Mouse (Mus musculus) small intestine, adult 2 months (tissue): Measurements from ENCODE around the gene Cntrl. TPM values are rescaled to one million over a fixed set of nuclear protein-coding genes. Genes with fewer than 3 reads are reported as not detected.

Experiments used
- H3K27ac ChIP-seq: fragments of 200-500 bp; 2 replicates; pipeline ENCODE4 v1.5.1; 2012; ENCODE audit warnings: low read depth, low read length, control low read depth, inconsistent platforms; ENCODE audit not compliant: insufficient read depth
- H3K27me3 ChIP-seq: fragments of 200-500 bp; 2 replicates; pipeline ENCODE4 v1.6.1; 2012; ENCODE audit warnings: mild to moderate bottlenecking, moderate library complexity, low read length, inconsistent platforms; ENCODE audit not compliant: control insufficient read depth, insufficient read depth
- H3K36me3 ChIP-seq: fragments of 200-500 bp; 2 replicates; pipeline ENCODE4 v1.6.1; 2012; ENCODE audit warnings: mild to moderate bottlenecking, low read length, control low read depth, inconsistent platforms; ENCODE audit not compliant: control insufficient read depth, insufficient read depth
- H3K4me1 ChIP-seq: fragments of 200-500 bp; 2 replicates; pipeline ENCODE4 v1.6.1; 2012; ENCODE audit warnings: low read length, inconsistent platforms, mixed read lengths; ENCODE audit not compliant: control insufficient read depth, insufficient read depth, insufficient read length
- H3K4me3 ChIP-seq: fragments of 200-500 bp; 2 replicates; pipeline ENCODE4 v1.5.1; 2012; ENCODE audit warnings: low read depth, mild to moderate bottlenecking, control low read depth, inconsistent platforms, low read length, moderate library complexity
- CTCF ChIP-seq: fragments of 200-500 bp; IDR thresholded peaks from 2 replicates; pipeline ENCODE4 v1.5.1; 2012; ENCODE audit warnings: low read depth, mild to moderate bottlenecking, control low read depth, inconsistent platforms, low read length, moderate library complexity, mixed read lengths; ENCODE audit not compliant: insufficient replicate concordance, insufficient read length; ENCODE audit errors: extremely low read depth
- POLR2A ChIP-seq: fragments of 200-500 bp; IDR thresholded peaks from 2 replicates; pipeline ENCODE4 v1.6.1; 2012; ENCODE audit warnings: low read depth, mild to moderate bottlenecking, control low read depth, inconsistent platforms, low read length, moderate library complexity
- WGBS: fragments of 180-500 bp; shearing (Covaris S2); methylation state at CpG from one replicate; pipeline ENCODE4 v1.1.7; 2018; 5-methylcytosine and 5-hydroxymethylcytosine counted together
- polyA plus RNA-seq: library from polyadenylated mRNA; depleted of rRNA; stranded (reverse); fragments of >200 nt; gene quantifications from 2 replicates; pipeline ENCODE4 v1.2.3, GENCODE M21; 2012

Gene Cntrl
- polyA plus RNA-seq, 1 experiment, result 5.2 TPM

GRCm38 (mm10) chr2:35173666-35174065 is 64.4 kb downstream of the Cntrl start:
- TF ChIP-seq POLR2A (no peak), CTCF (no peak)
- 90% methylated on average over 5 of the region's 5 CpGs for WGBS
- no peak overlapping the region for H3K4me3 ChIP-seq

GRCm38 (mm10) chr2:35174100-35174499 is 64.8 kb downstream of the Cntrl start:
- no peak for TF ChIP-seq CTCF
- TF ChIP-seq POLR2A, result no peak
- H3K27ac ChIP-seq, result no peak overlapping the region
- H3K36me3 ChIP-seq, result peaks cover 76% of the 10 kb centered on the region
- WGBS, result 60% methylated on average over 5 of the region's 5 CpGs
- H3K4me3 ChIP-seq, result no peak overlapping the region
- no peaks in the 10 kb centered on the region for H3K4me1 ChIP-seq
- no peaks in the 10 kb centered on the region for H3K27me3 ChIP-seq

More at GRCm38 (mm10) chr2:35173666-35174065, 64.4 kb downstream of the Cntrl start:
- Histone ChIP-seq H3K36me3 (peaks cover 74% of the 10 kb centered on the region), H3K4me1 (no peaks in the 10 kb centered on the region), H3K27ac (no peak overlapping the region), H3K27me3 (no peaks in the 10 kb centered on the region)

GRCm38 (mm10) chr2:35175281-35176065 is 66.2 kb downstream of the Cntrl start:
- 87% methylated on average over 12 of the region's 12 CpGs for WGBS
- no peak overlapping the region for H3K4me3 ChIP-seq
- TF ChIP-seq CTCF, result no peak
- TF ChIP-seq POLR2A, result no peak
- no peaks in the 10 kb centered on the region for H3K4me1 ChIP-seq
- H3K36me3 ChIP-seq, result peaks cover 76% of the 10 kb centered on the region
- no peak overlapping the region for H3K27ac ChIP-seq
- H3K27me3 ChIP-seq, result no peaks in the 10 kb centered on the region

GRCm38 (mm10) chr2:35178153-35178552 is 68.9 kb downstream of the Cntrl start:
- WGBS, result 72% methylated on average over 3 of the region's 3 CpGs
- TF ChIP-seq POLR2A (no peak), CTCF (no peak)
- Histone ChIP-seq H3K4me1 (no peaks in the 10 kb centered on the region), H3K27me3 (no peaks in the 10 kb centered on the region), H3K27ac (no peak overlapping the region), H3K4me3 (no peak overlapping the region), H3K36me3 (peaks cover 68% of the 10 kb centered on the region)

- WGBS, result 83% methylated on average over 6 of the region's 6 CpGs
- Histone ChIP-seq H3K4me3 (no peak overlapping the region), H3K36me3 (peaks cover 50% of the 10 kb centered on the region), H3K27me3 (no peaks in the 10 kb centered on the region), H3K4me1 (no peaks in the 10 kb centered on the region), H3K27ac (no peak overlapping the region)
- TF ChIP-seq CTCF, result no peak
- TF ChIP-seq POLR2A, result no peak
Measured at GRCm38 (mm10) chr2:35183115-35183673, 73.9 kb downstream of the Cntrl start.

GRCm38 (mm10) chr2:35188929-35189328 is 79.6 kb downstream of the Cntrl start:
- H3K36me3 ChIP-seq, result peaks cover 41% of the 10 kb centered on the region
- TF ChIP-seq CTCF, result no peak
- no peak for TF ChIP-seq POLR2A
- H3K4me1 ChIP-seq, result no peaks in the 10 kb centered on the region
- no peak overlapping the region for H3K4me3 ChIP-seq
- 70% methylated on average over 5 of the region's 5 CpGs for WGBS
- H3K27me3 ChIP-seq, result no peaks in the 10 kb centered on the region
- no peak overlapping the region for H3K27ac ChIP-seq

GRCm38 (mm10) chr2:35193976-35194375 is 84.7 kb downstream of the Cntrl start:
- TF ChIP-seq CTCF, result no peak
- TF ChIP-seq POLR2A, result no peak
- Histone ChIP-seq H3K27me3 (no peaks in the 10 kb centered on the region), H3K4me1 (peaks cover 2% of the 10 kb centered on the region; the same call in 1 of the 2 replicates), H3K27ac (no peak overlapping the region), H3K4me3 (no peak overlapping the region), H3K36me3 (peaks cover 20% of the 10 kb centered on the region)
- 68% methylated on average over 1 of the region's 1 CpGs for WGBS
